Mouse (Mus musculus): ENCODE measurements around the gene Ivns1abp. TPM values are rescaled to one million over a fixed set of nuclear protein-coding genes. Genes with fewer than 3 reads are reported as not detected.
A peak's percentile ranks its signal among the peaks of the same experiment; 100 is the strongest.

Gene Ivns1abp
- polyA plus RNA-seq, 1 experiment from 2014 or later = 230 TPM

DNA sequence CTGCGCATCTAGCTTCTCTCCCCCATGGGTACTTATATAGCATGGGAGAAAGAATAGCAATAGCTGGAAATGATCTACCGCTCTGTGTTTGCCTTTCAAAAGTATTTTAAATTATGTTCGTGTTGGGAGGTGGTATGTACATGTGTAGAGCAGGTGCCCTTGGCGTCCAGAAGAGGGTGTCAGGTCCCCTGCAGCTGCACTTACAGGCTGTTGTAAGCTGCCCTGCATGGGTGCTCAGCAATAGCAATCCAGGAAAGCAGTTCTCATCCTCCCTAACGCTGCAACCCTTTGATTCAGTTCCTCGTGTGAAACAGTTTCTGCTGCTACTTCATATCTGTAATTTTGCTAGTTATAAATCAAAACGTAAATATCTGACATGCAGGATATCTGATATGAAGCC, 14.7 kb upstream of the Ivns1abp start:
- H3K9ac ChIP-seq (ENCODE audit: low read length) = no peak overlapping the region
- H3K27me3 ChIP-seq (ENCODE audit: control insufficient read depth, insufficient read depth, low read depth, low read length) = no peaks in the 10 kb centered on the region
- no peaks in the 10 kb centered on the region for H3K9me3 ChIP-seq (ENCODE audit: control insufficient read depth, low read length)
- H3K36me3 ChIP-seq (ENCODE audit: control insufficient read depth, insufficient read depth, low read length) = no peaks in the 10 kb centered on the region
- no peaks in the 10 kb centered on the region for H3K4me1 ChIP-seq (replicated peaks; ENCODE audit: control insufficient read depth, insufficient read depth, low read length)
- H3K27ac ChIP-seq (ENCODE audit: low read length) = no peak overlapping the region
- H3K4me2 ChIP-seq (ENCODE audit: low read depth, low read length) = no peak overlapping the region
- ATAC-seq (ENCODE audit: low read depth) = no peak
- H3K4me3 ChIP-seq (ENCODE audit: low read length) = no peak overlapping the region
- 67% methylated on average over 7 of the region's 7 CpGs for WGBS

DNA sequence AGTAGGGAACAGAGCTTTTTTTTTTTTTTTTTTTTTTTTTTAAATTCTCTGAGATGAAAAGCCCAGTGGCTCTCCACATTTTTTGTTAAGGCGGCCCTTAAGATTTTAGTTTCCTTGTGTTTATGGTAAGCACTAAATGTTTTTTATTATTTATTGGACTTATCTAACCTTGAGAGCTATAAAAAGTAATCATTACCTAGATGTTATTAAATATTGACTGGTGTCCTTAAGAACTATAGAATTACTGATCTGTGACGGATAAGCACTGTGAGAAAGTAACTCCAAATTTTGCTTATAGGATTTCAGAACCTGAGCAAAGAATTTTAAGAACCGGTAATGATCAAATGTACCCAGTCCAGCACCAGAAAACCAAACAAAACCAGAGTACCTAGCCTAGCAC, 11.5 kb upstream of the Ivns1abp start:
- Histone ChIP-seq H3K27ac (ENCODE audit: low read length) (no peak overlapping the region), H3K9me3 (ENCODE audit: control insufficient read depth, low read length) (no peaks in the 10 kb centered on the region), H3K4me1 (replicated peaks; ENCODE audit: control insufficient read depth, insufficient read depth, low read length) (no peaks in the 10 kb centered on the region), H3K36me3 (ENCODE audit: control insufficient read depth, insufficient read depth, low read length) (no peaks in the 10 kb centered on the region), H3K4me3 (ENCODE audit: low read length) (no peak overlapping the region), H3K27me3 (ENCODE audit: control insufficient read depth, insufficient read depth, low read depth, low read length) (no peaks in the 10 kb centered on the region), H3K9ac (ENCODE audit: low read length) (no peak overlapping the region), H3K4me2 (ENCODE audit: low read depth, low read length) (no peak overlapping the region)
- 80% methylated on average over 3 of the region's 3 CpGs for WGBS
- ATAC-seq (ENCODE audit: low read depth) = no peak

DNA sequence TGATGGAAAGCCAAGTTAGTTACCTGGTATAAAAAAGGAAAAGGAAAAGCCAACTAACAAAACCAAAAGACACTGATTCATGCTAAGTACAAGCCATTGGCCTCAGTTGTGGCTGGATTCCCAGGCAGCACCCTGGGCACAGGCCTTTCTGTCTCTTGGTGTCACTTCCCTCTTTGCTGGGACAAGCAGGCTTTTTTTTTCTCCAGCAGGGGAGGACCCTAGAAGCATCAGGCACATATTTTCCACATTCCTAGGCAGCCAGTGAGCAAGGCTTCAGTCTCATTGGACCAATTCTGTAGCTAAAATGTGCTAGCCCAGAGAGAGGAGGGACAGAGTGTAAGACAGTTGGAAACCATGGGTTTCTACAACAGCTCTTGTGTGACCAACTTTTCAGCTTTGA, 6.0 kb upstream of the Ivns1abp start:
- no peaks in the 10 kb centered on the region for H3K27me3 ChIP-seq (ENCODE audit: control insufficient read depth, insufficient read depth, low read depth, low read length)
- no peak overlapping the region for H3K9ac ChIP-seq (ENCODE audit: low read length)
- H3K36me3 ChIP-seq (ENCODE audit: control insufficient read depth, insufficient read depth, low read length) = no peaks in the 10 kb centered on the region
- H3K4me2 ChIP-seq (ENCODE audit: low read depth, low read length) = no peak overlapping the region
- H3K4me1 ChIP-seq (replicated peaks; ENCODE audit: control insufficient read depth, insufficient read depth, low read length) = peaks cover 22% of the 10 kb centered on the region
- no peak overlapping the region for H3K4me3 ChIP-seq (ENCODE audit: low read length)
- ATAC-seq (ENCODE audit: low read depth) = no peak
- no peak overlapping the region for H3K27ac ChIP-seq (ENCODE audit: low read length)
- no peaks in the 10 kb centered on the region for H3K9me3 ChIP-seq (ENCODE audit: control insufficient read depth, low read length)

DNA sequence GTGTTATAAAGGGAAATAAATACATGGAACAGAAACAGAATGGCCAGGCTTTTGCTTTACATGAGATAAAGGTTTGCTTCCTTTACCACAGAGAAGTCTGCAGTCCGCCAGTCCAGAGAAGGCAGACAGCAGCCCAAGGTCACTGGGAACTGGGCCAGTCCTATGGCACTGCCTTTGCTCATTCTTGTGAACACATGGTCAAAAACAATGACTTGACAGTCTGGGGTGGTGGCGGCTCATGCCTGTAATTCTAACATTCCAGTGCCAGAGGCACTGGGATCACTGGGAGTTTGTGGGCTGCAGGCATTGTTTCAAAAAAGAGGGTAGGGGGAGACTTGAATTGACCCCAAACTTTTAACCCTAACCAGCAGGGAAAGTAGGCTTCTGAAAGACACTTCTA, 5.3 kb upstream of the Ivns1abp start:
- ATAC-seq (ENCODE audit: low read depth) = 0 out of 2 replicates have a peak, but pooled peaks have one; percentile 46
- H3K9me3 ChIP-seq (ENCODE audit: control insufficient read depth, low read length) = no peaks in the 10 kb centered on the region
- 48% methylated on average over 2 of the region's 2 CpGs for WGBS
- H3K9ac ChIP-seq (ENCODE audit: low read length) = no peak overlapping the region
- peak overlapping the region; percentile 32; the same call in 1 of the 2 replicates for H3K27ac ChIP-seq (ENCODE audit: low read length)
- H3K4me1 ChIP-seq (replicated peaks; ENCODE audit: control insufficient read depth, insufficient read depth, low read length) = peaks cover 28% of the 10 kb centered on the region
- H3K36me3 ChIP-seq (ENCODE audit: control insufficient read depth, insufficient read depth, low read length) = no peaks in the 10 kb centered on the region
- no peak overlapping the region for H3K4me3 ChIP-seq (ENCODE audit: low read length)
- H3K4me2 ChIP-seq (ENCODE audit: low read depth, low read length) = no peak overlapping the region
- H3K27me3 ChIP-seq (ENCODE audit: control insufficient read depth, insufficient read depth, low read depth, low read length) = no peaks in the 10 kb centered on the region

DNA sequence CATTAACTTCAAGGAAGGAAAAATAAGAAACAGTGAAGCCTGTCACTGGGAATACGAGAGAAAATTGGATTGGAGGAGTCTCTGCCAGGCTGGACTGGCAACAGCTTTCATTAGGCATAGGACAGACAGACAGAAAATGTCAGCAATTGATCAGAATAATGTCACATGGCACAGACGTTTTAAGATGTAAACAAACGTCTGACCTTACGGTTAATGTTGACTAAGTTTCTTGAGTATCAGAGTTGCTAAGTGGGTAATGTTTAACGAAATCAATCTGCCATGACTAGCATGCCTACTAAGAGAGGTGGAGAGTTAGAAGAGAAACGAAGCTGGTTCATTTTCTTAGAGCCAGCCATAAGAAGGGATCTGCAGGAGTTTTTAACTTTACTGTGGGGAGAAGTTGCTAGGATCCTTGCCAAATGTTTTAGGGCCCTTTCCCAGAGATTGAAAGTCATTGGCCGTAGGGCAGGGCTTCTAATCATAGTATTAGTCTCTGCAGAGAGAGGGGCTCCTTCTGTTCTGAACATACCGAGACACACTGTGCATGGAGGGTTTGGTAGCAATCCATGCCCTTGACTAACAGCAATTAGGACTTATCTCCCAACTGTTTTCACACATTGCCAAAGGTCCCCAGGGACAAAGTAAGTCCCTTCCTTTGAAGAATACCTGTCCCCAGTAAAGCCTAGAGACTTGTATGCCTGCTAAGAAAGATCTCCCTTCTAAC, 2.8 kb upstream of the Ivns1abp start:
- H3K27ac ChIP-seq (ENCODE audit: low read length) = no peak overlapping the region
- H3K9me3 ChIP-seq (ENCODE audit: control insufficient read depth, low read length) = no peaks in the 10 kb centered on the region
- H3K36me3 ChIP-seq (ENCODE audit: control insufficient read depth, insufficient read depth, low read length) = no peaks in the 10 kb centered on the region
- ATAC-seq (ENCODE audit: low read depth) = no peak
- H3K4me3 ChIP-seq (ENCODE audit: low read length) = no peak overlapping the region
- H3K4me2 ChIP-seq (ENCODE audit: low read depth, low read length) = no peak overlapping the region
- no peaks in the 10 kb centered on the region for H3K27me3 ChIP-seq (ENCODE audit: control insufficient read depth, insufficient read depth, low read depth, low read length)
- 35% methylated on average over 8 of the region's 8 CpGs for WGBS
- 0 out of 2 replicates have a peak overlapping the region, but pooled peaks have one; percentile 6 for H3K9ac ChIP-seq (ENCODE audit: low read length)
- peaks cover 30% of the 10 kb centered on the region for H3K4me1 ChIP-seq (replicated peaks; ENCODE audit: control insufficient read depth, insufficient read depth, low read length)

DNA sequence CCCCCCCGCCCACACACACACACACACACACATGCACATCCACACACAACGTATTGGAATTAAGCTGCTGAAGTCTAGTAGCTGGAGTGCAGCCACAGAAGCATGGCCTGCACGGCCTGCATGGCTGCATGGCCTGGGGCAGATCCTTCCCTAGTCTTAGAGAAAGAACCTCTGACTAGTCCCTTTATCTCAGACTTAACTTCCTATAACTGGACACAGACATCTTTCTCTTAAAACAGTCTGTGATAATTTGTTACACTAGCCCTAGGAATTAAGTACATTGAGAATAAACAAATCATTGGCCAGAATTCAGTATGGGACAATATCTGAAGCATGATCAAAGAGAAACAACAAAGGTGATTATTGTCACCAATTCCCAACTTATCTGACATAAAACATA, 2.0 kb upstream of the Ivns1abp start:
- H3K4me2 ChIP-seq (ENCODE audit: low read depth, low read length) = peak overlapping the region; percentile 79; the same call in 1 of the 2 replicates
- H3K4me3 ChIP-seq (ENCODE audit: low read length) = no peak overlapping the region
- no peaks in the 10 kb centered on the region for H3K36me3 ChIP-seq (ENCODE audit: control insufficient read depth, insufficient read depth, low read length)
- H3K9me3 ChIP-seq (ENCODE audit: control insufficient read depth, low read length) = no peaks in the 10 kb centered on the region
- no peak overlapping the region; the same call in 1 of the 2 replicates for H3K27ac ChIP-seq (ENCODE audit: low read length)
- 61% methylated on average over 3 of the region's 3 CpGs for WGBS
- ATAC-seq (ENCODE audit: low read depth) = no peak
- H3K27me3 ChIP-seq (ENCODE audit: control insufficient read depth, insufficient read depth, low read depth, low read length) = no peaks in the 10 kb centered on the region
- H3K4me1 ChIP-seq (replicated peaks; ENCODE audit: control insufficient read depth, insufficient read depth, low read length) = peaks cover 38% of the 10 kb centered on the region
- no peak overlapping the region for H3K9ac ChIP-seq (ENCODE audit: low read length)

GRCm38 (mm10) chr1:151342968-151343367, 1.3 kb upstream of the Ivns1abp start:
- Histone ChIP-seq H3K27ac (ENCODE audit: low read length) (peak overlapping the region; percentile 80), H3K4me3 (ENCODE audit: low read length) (peak overlapping the region; percentile 9; the same call in 1 of the 2 replicates), H3K9ac (ENCODE audit: low read length) (0 out of 2 replicates have a peak overlapping the region, but pooled peaks have one; percentile 18), H3K27me3 (ENCODE audit: control insufficient read depth, insufficient read depth, low read depth, low read length) (no peaks in the 10 kb centered on the region), H3K36me3 (ENCODE audit: control insufficient read depth, insufficient read depth, low read length) (no peaks in the 10 kb centered on the region), H3K4me2 (ENCODE audit: low read depth, low read length) (peak overlapping the region; percentile 79), H3K9me3 (ENCODE audit: control insufficient read depth, low read length) (no peaks in the 10 kb centered on the region), H3K4me1 (replicated peaks; ENCODE audit: control insufficient read depth, insufficient read depth, low read length) (peaks cover 38% of the 10 kb centered on the region)
- ATAC-seq (ENCODE audit: low read depth) = 0 out of 2 replicates have a peak, but pooled peaks have one; percentile 6
- WGBS = 12% methylated on average over 6 of the region's 6 CpGs

GRCm38 (mm10) chr1:151343571-151344282, 550 bp upstream of the Ivns1abp start:
- ATAC-seq (ENCODE audit: low read depth) = no peak; the same call in 1 of the 2 replicates
- WGBS = under 1% methylated on average over 17 of the region's 17 CpGs
- H3K4me1 ChIP-seq (replicated peaks; ENCODE audit: control insufficient read depth, insufficient read depth, low read length) = peaks cover 39% of the 10 kb centered on the region

GRCm38 (mm10) chr1:151345109-151345862, 1.0 kb downstream of the Ivns1abp start:
- peaks cover 34% of the 10 kb centered on the region for H3K4me1 ChIP-seq (replicated peaks; ENCODE audit: control insufficient read depth, insufficient read depth, low read length)
- peak overlapping the region; percentile 89 for H3K9ac ChIP-seq (ENCODE audit: low read length)
- ATAC-seq (ENCODE audit: low read depth) = peak; percentile 88
- no peaks in the 10 kb centered on the region for H3K27me3 ChIP-seq (ENCODE audit: control insufficient read depth, insufficient read depth, low read depth, low read length)
- peak overlapping the region; percentile 79 for H3K4me2 ChIP-seq (ENCODE audit: low read depth, low read length)
- no peaks in the 10 kb centered on the region for H3K9me3 ChIP-seq (ENCODE audit: control insufficient read depth, low read length)
- peak overlapping the region; percentile 92 for H3K27ac ChIP-seq (ENCODE audit: low read length)
- 0 out of 2 replicates have a peak, but pooled peaks cover 5% of the 10 kb centered on the region for H3K36me3 ChIP-seq (ENCODE audit: control insufficient read depth, insufficient read depth, low read length)
- peak overlapping the region; percentile 93 for H3K4me3 ChIP-seq (ENCODE audit: low read length)
- WGBS = 0% methylated on average over 45 of the region's 55 CpGs

More at GRCm38 (mm10) chr1:151343571-151344282, 550 bp upstream of the Ivns1abp start:
- peak overlapping the region; percentile 72 for H3K9ac ChIP-seq (ENCODE audit: low read length)
- no peaks in the 10 kb centered on the region for H3K27me3 ChIP-seq (ENCODE audit: control insufficient read depth, insufficient read depth, low read depth, low read length)
- H3K9me3 ChIP-seq (ENCODE audit: control insufficient read depth, low read length) = no peaks in the 10 kb centered on the region
- peak overlapping the region; percentile 85 for H3K27ac ChIP-seq (ENCODE audit: low read length)
- H3K4me2 ChIP-seq (ENCODE audit: low read depth, low read length) = peak overlapping the region; percentile 79
- no peaks in the 10 kb centered on the region for H3K36me3 ChIP-seq (ENCODE audit: control insufficient read depth, insufficient read depth, low read length)
- H3K4me3 ChIP-seq (ENCODE audit: low read length) = peak overlapping the region; percentile 93
